ENCODE assay signal across 12 mouse cellular contexts in genomic region chr2:144044726-144045125, GRCm38 (mm10). TPM values are rescaled to one million over a fixed set of nuclear protein-coding genes. Genes with fewer than 3 reads are reported as not detected.
DNase-seq lines count a peak whose midpoint lies in the region; ATAC-seq and TF ChIP-seq lines count a peak whose summit lies in the region.
"Had no signal": no experiment of that assay in that cellular context is flagged by ENCODE, and none has a peak within 500 bp of the region (broad histone marks: within the 10 kb centered on the region; RNA-seq: fewer than 3 reads in every experiment).

No protein-coding gene starts in this region.

- H3K4me1 ChIP-seq in cerebellum, adult 2 months (ENCODE audit: control insufficient read depth, insufficient read depth, low read length): no peaks in the 10 kb centered on the region
- H3K4me1 ChIP-seq in stomach, postnatal 0 days (replicated peaks; ENCODE audit: control insufficient read depth, insufficient read depth): no peaks in the 10 kb centered on the region
- peaks cover 7% of the 10 kb centered on the region; the same call in 1 of the 2 replicates for H3K4me1 ChIP-seq in liver, embryonic 12.5 days

- TF ChIP-seq EP300 in stomach, postnatal 0 days (optimal IDR thresholded peaks at IDR 0.05): no peak

- H3K4me2 ChIP-seq in stomach, postnatal 0 days (replicated peaks; ENCODE audit: low read depth): no peak overlapping the region
- H3K4me2 ChIP-seq in liver, embryonic 12.5 days: no peak overlapping the region
- H3K4me2 ChIP-seq: embryonic facial prominence, embryonic 13.5 days; lung, embryonic 14.5 days; neural tube, embryonic 13.5 days had no signal

- peak; percentile 17 to 21 for DNase-seq in cerebellum, adult 2 months
- no peak for DNase-seq in cerebellum, postnatal 36 days
- peak; percentile 54 for DNase-seq in heart, postnatal 4 days
- peak; percentile 25 for DNase-seq in lung, postnatal 36 days
- DNase-seq in urinary bladder, postnatal 25 days (ENCODE audit: low spot score): no peak
- no peak for DNase-seq in stomach, postnatal 0 days (ENCODE audit: low spot score)
- DNase-seq: lung, embryonic 14.5 days had no signal

- H3K27me3 ChIP-seq in cerebellum, adult 2 months (ENCODE audit: control insufficient read depth, insufficient read depth, low read length): no peaks in the 10 kb centered on the region
- no peaks in the 10 kb centered on the region for H3K27me3 ChIP-seq in stomach, postnatal 0 days (ENCODE audit: control insufficient read depth, insufficient read depth, low read length)
- H3K27me3 ChIP-seq in liver, embryonic 12.5 days (replicated peaks): no peaks in the 10 kb centered on the region
- H3K27me3 ChIP-seq: embryonic facial prominence, embryonic 13.5 days; neural tube, embryonic 13.5 days had no signal

- no peak overlapping the region for H3K27ac ChIP-seq in cerebellum, adult 2 months (ENCODE audit: insufficient read depth, low read length)
- no peak overlapping the region for H3K27ac ChIP-seq in stomach, postnatal 0 days (replicated peaks)
- H3K27ac ChIP-seq in liver, embryonic 12.5 days: no peak overlapping the region
- H3K27ac ChIP-seq: embryonic facial prominence, embryonic 13.5 days; neural tube, embryonic 13.5 days had no signal

- no peak for TF ChIP-seq POLR2A in cerebellum, adult 2 months (IDR thresholded peaks at IDR 0.05; ENCODE audit: borderline replicate concordance, insufficient read depth, low read length)

- WGBS in cerebellum, adult 2 months: 27% methylated on average over 6 of the region's 6 CpGs
- WGBS in stomach, postnatal 0 days: 75% methylated on average over 6 of the region's 6 CpGs
- WGBS in liver, embryonic 12.5 days (ENCODE audit: insufficient replicate concordance): 66% methylated on average over 6 of the region's 6 CpGs

- no peak overlapping the region for H3K9ac ChIP-seq in stomach, postnatal 0 days (ENCODE audit: low read length)
- H3K9ac ChIP-seq in liver, embryonic 12.5 days: no peak overlapping the region
- H3K9ac ChIP-seq: embryonic facial prominence, embryonic 13.5 days; lung, embryonic 14.5 days; neural tube, embryonic 13.5 days had no signal

- no peak overlapping the region for H3K4me3 ChIP-seq in cerebellum, adult 2 months (replicated peaks; ENCODE audit: insufficient read depth, low read depth, low read length)
- no peak overlapping the region for H3K4me3 ChIP-seq in stomach, postnatal 0 days (ENCODE audit: low read depth, low read length)
- H3K4me3 ChIP-seq in liver, embryonic 12.5 days: no peak overlapping the region
- H3K4me3 ChIP-seq: embryonic facial prominence, embryonic 13.5 days; neural tube, embryonic 13.5 days had no signal

- TF ChIP-seq CTCF in cerebellum, adult 2 months (IDR thresholded peaks at IDR 0.05; ENCODE audit: borderline replicate concordance, insufficient read depth, low read depth, low read length): no peak
- no peak for TF ChIP-seq CTCF in stomach, postnatal 0 days (IDR thresholded peaks at IDR 0.05; ENCODE audit: low read depth)

- no peaks in the 10 kb centered on the region for H3K36me3 ChIP-seq in stomach, postnatal 0 days (ENCODE audit: control insufficient read depth, insufficient read depth, low read length)
- H3K36me3 ChIP-seq in liver, embryonic 12.5 days: no peaks in the 10 kb centered on the region
- H3K36me3 ChIP-seq: embryonic facial prominence, embryonic 13.5 days; neural tube, embryonic 13.5 days had no signal

- ATAC-seq in frontal cortex, adult (ENCODE audit: low TSS enrichment): peak; percentile 90
- ATAC-seq in stomach, postnatal 0 days (ENCODE audit: low FRiP score, low TSS enrichment): no peak
- no peak for ATAC-seq in liver, embryonic 12.5 days

- H3K9me3 ChIP-seq in stomach, postnatal 0 days (ENCODE audit: control insufficient read depth, low read length): peaks cover 6% of the 10 kb centered on the region; the same call in 1 of the 2 replicates
- H3K9me3 ChIP-seq in liver, embryonic 12.5 days (replicated peaks): no peaks in the 10 kb centered on the region

RNA-seq across cellular contexts. Expression of gene Banf2, which starts 11.9 kb away (rescaled TPM):
- polyA plus RNA-seq in cerebellum, adult 2 months (2012; rRNA removed): not detected in 2 replicates
- not detected for total RNA-seq in heart, postnatal 4 days (2021)
- not detected in 2 replicates for polyA plus RNA-seq in stomach, postnatal 0 days (2015; fragmentation: Nextera tagmentation; extraction: Ambion mirVana)
- not detected in 2 replicates for polyA plus RNA-seq in liver, embryonic 12.5 days (2016; fragmentation: Nextera tagmentation; extraction: Ambion mirVana)
- polyA plus RNA-seq: embryonic facial prominence, embryonic 13.5 days; lung, embryonic 14.5 days; neural tube, embryonic 13.5 days; thymus, postnatal 0 days had no signal

RNA-seq across cellular contexts. Expression of gene Rrbp1, which starts 33.7 kb away (rescaled TPM):
- polyA plus RNA-seq in cerebellum, adult 2 months (2012; rRNA removed): 65.7 and 76.7 TPM in 2 replicates
- total RNA-seq in heart, postnatal 4 days (2021): 100 to 1,000 TPM; 181 to 182 TPM
- polyA plus RNA-seq in stomach, postnatal 0 days (2015; fragmentation: Nextera tagmentation; extraction: Ambion mirVana): 61.0 and 69.0 TPM in 2 replicates
- 59.8 and 60.8 TPM in 2 replicates for polyA plus RNA-seq in liver, embryonic 12.5 days (2016; fragmentation: Nextera tagmentation; extraction: Ambion mirVana)

Comparison
In these comparisons a context has a peak if more than half of its experiments do, and no peak if none do; other contexts are left out.
1. DNase-seq: peak in cerebellum, adult 2 months (2 of 2), heart, postnatal 4 days (single experiment) and lung, postnatal 36 days (single experiment); none in cerebellum, postnatal 36 days (0 of 2), urinary bladder, postnatal 25 days (single experiment) and stomach, postnatal 0 days (single experiment).